Mouse (Mus musculus) cortical plate, adult 2 months (tissue): ENCODE results near the gene Ninj1.

Source experiments
- CTCF ChIP-seq: fragments of 200-500 bp; IDR thresholded peaks from 2 replicates; pipeline ENCODE4 v1.5.1; 2011; ENCODE audit warnings: mild to moderate bottlenecking, control low read depth, low read length; ENCODE audit not compliant: insufficient read depth; ENCODE audit errors: extremely low read depth
- POLR2A ChIP-seq: fragments of 200-500 bp; IDR thresholded peaks from 2 replicates; pipeline ENCODE4 v1.6.1; 2011; ENCODE audit warnings: mild to moderate bottlenecking, low read length, control low read depth; ENCODE audit not compliant: insufficient read depth; ENCODE audit errors: extremely low read depth

DNA sequence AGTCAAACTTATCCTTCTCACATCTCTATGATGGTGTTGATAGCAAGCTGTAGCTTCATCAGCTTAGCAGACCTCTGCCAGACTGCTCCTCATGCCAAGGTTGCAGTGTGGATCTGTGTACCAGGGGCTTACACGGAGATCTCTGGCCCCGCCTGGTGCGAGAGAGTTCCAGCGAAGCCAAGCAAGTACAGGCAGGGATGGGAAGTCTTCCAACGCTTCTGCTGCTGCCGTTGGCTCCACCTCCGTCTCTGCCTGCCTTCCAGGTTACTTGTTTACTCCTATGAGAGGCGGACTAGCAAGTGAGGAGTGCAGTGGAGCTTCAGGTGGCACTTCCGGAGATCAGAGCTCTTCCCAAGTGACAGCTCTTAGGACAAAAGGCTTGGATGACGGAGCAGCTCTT is 37.0 kb downstream of the Ninj1 start:
- TF ChIP-seq CTCF = no peak
- no peak for TF ChIP-seq POLR2A
